Mouse (Mus musculus): ENCODE results near the gene Pnkp. TPM values are rescaled to one million over a fixed set of nuclear protein-coding genes. Genes with fewer than 3 reads are reported as not detected.
A peak's percentile ranks its signal among the peaks of the same experiment; 100 is the strongest.

Gene Pnkp
- polyA plus RNA-seq, 2 experiments, result 14.3 to 15.6 TPM

- peak overlapping the region; percentile 39 to 82 for H3K4me3 ChIP-seq (ENCODE audit: insufficient read depth in 1 of 2, low read depth in 2 of 2, low read length in 2 of 2)
- DNase-seq (ENCODE audit: low read depth in 3 of 3, low spot score in 3 of 3) (peak in 1 of 3 experiments; percentile 22), ATAC-seq (ENCODE audit: insufficient read depth) (no peak)
- H3K36me3 ChIP-seq (replicated peaks; ENCODE audit: control insufficient read depth, insufficient read depth, low read depth), result peaks cover 8% of the 10 kb centered on the region; the same call in 1 of the 2 replicates
- TF ChIP-seq EP300 (IDR thresholded peaks at IDR 0.05; ENCODE audit: low read depth) (peak; percentile 42), CTCF (IDR thresholded peaks at IDR 0.05; ENCODE audit: low read depth) (no peak)
- peak overlapping the region; percentile 84 for H3K4me2 ChIP-seq (ENCODE audit: low read depth)
- H3K9me3 ChIP-seq (ENCODE audit: control insufficient read depth, low read length), result no peaks in the 10 kb centered on the region
- H3K27me3 ChIP-seq (ENCODE audit: control insufficient read depth, insufficient read depth, low read length), result no peaks in the 10 kb centered on the region
- H3K27ac ChIP-seq, result peak overlapping the region; percentile 37
- peak overlapping the region; percentile 55 for H3K9ac ChIP-seq (replicated peaks)
- peaks cover 42 to 64% of the 10 kb centered on the region in 2 experiments for H3K4me1 ChIP-seq (replicated peaks; ENCODE audit: control insufficient read depth in 2 of 2, insufficient read depth in 2 of 2, low read length in 1 of 2)
- WGBS (ENCODE audit: insufficient replicate concordance), result 43% methylated on average over 6 of the region's 6 CpGs
Measured at GRCm38 (mm10) chr7:44818751-44819235, 38.1 kb upstream of the Pnkp start.

GRCm38 (mm10) chr7:44819391-44819790 is 37.5 kb upstream of the Pnkp start:
- peaks cover 45 to 67% of the 10 kb centered on the region in 2 experiments for H3K4me1 ChIP-seq (replicated peaks; ENCODE audit: control insufficient read depth in 2 of 2, insufficient read depth in 2 of 2, low read length in 1 of 2)
- no peak for ATAC-seq (ENCODE audit: insufficient read depth)
- peak overlapping the region in 1 of 2 experiments; percentile 82; a peak in 2 of 4 replicates for H3K4me3 ChIP-seq (ENCODE audit: insufficient read depth in 1 of 2, low read depth in 2 of 2, low read length in 2 of 2)
- no peaks in the 10 kb centered on the region for H3K27me3 ChIP-seq (ENCODE audit: control insufficient read depth, insufficient read depth, low read length)
- peak overlapping the region; percentile 36 for H3K27ac ChIP-seq
- H3K36me3 ChIP-seq (replicated peaks; ENCODE audit: control insufficient read depth, insufficient read depth, low read depth), result peaks cover 8% of the 10 kb centered on the region; the same call in 1 of the 2 replicates
- peak overlapping the region; percentile 84 for H3K4me2 ChIP-seq (ENCODE audit: low read depth)
- 79% methylated on average over 2 of the region's 2 CpGs for WGBS (ENCODE audit: insufficient replicate concordance)
- no peak for DNase-seq (ENCODE audit: low read depth in 3 of 3, low spot score in 3 of 3)
- no peaks in the 10 kb centered on the region for H3K9me3 ChIP-seq (ENCODE audit: control insufficient read depth, low read length)
- H3K9ac ChIP-seq (replicated peaks), result peak overlapping the region; percentile 55
- TF ChIP-seq EP300 (IDR thresholded peaks at IDR 0.05; ENCODE audit: low read depth) (no peak), CTCF (IDR thresholded peaks at IDR 0.05; ENCODE audit: low read depth) (no peak)

DNA sequence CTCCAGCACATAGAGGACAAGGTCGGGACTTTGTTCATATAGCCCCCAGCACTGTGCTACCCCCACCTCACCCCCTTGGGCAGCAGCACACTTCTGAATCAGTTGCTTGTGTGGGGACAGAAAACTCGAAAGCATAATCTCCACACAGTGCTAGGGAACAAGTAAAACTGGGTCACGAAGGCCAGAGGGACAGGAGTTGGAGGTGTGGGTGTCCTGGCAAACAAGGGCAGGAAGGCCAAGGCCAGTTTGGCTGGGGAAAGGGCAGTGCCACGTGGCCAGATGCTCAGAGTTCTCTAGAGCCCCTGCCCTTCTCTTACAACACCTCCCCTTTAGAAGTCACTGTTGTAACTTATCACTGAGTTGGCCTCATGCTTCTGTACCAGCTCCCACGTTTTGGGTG is 37.1 kb upstream of the Pnkp start:
- Histone ChIP-seq H3K27ac (peak overlapping the region; percentile 36), H3K36me3 (replicated peaks; ENCODE audit: control insufficient read depth, insufficient read depth, low read depth) (peaks cover 8% of the 10 kb centered on the region; the same call in 1 of the 2 replicates), H3K9ac (replicated peaks) (peak overlapping the region; percentile 23; the same call in 1 of the 2 replicates), H3K4me3 (ENCODE audit: insufficient read depth in 1 of 2, low read depth in 2 of 2, low read length in 2 of 2) (no peak overlapping the region), H3K27me3 (ENCODE audit: control insufficient read depth, insufficient read depth, low read length) (no peaks in the 10 kb centered on the region), H3K4me2 (ENCODE audit: low read depth) (peak overlapping the region; percentile 84), H3K9me3 (ENCODE audit: control insufficient read depth, low read length) (no peaks in the 10 kb centered on the region), H3K4me1 (replicated peaks; ENCODE audit: control insufficient read depth in 2 of 2, insufficient read depth in 2 of 2, low read length in 1 of 2) (peaks cover 45 to 67% of the 10 kb centered on the region in 2 experiments)
- TF ChIP-seq EP300 (IDR thresholded peaks at IDR 0.05; ENCODE audit: low read depth), result no peak
- no peak for TF ChIP-seq CTCF (IDR thresholded peaks at IDR 0.05; ENCODE audit: low read depth)
- ATAC-seq (ENCODE audit: insufficient read depth) (no peak), DNase-seq (ENCODE audit: low read depth in 3 of 3, low spot score in 3 of 3) (peak in 1 of 3 experiments; percentile 25)
- 36% methylated on average over 5 of the region's 5 CpGs for WGBS (ENCODE audit: insufficient replicate concordance)

DNA sequence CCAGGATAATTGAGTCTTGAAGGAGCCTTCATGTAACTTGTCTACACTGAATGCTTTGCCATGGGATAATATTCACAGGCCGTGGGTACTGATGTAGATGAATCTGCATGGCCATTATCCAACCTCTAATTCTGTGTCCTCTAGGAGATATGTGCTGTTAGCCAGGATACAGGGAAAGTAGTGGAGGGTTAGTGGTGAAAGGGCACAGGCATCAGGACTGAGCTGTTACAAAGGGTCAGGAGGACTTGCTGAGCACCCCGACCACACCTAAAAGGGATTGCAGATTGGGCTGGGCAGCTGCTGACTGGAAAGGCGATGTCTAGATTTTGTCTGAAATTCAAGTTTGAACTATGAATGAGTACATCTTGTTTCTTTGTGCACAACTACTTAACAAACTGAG is 36.4 kb upstream of the Pnkp start:
- H3K4me2 ChIP-seq (ENCODE audit: low read depth), result peak overlapping the region; percentile 84; the same call in 1 of the 2 replicates

GRCm38 (mm10) chr7:44821666-44822448 is 35.1 kb upstream of the Pnkp start:
- no peaks in the 10 kb centered on the region for H3K9me3 ChIP-seq (ENCODE audit: control insufficient read depth, low read length)
- no peak overlapping the region for H3K27ac ChIP-seq
- peaks cover 8% of the 10 kb centered on the region; the same call in 1 of the 2 replicates for H3K36me3 ChIP-seq (replicated peaks; ENCODE audit: control insufficient read depth, insufficient read depth, low read depth)
- no peaks in the 10 kb centered on the region for H3K27me3 ChIP-seq (ENCODE audit: control insufficient read depth, insufficient read depth, low read length)
- DNase-seq (ENCODE audit: low read depth in 3 of 3, low spot score in 3 of 3) (no peak), ATAC-seq (ENCODE audit: insufficient read depth) (no peak)
- H3K4me3 ChIP-seq (ENCODE audit: insufficient read depth in 1 of 2, low read depth in 2 of 2, low read length in 2 of 2), result no peak overlapping the region
- 70% methylated on average over 7 of the region's 7 CpGs for WGBS (ENCODE audit: insufficient replicate concordance)
- H3K4me2 ChIP-seq (ENCODE audit: low read depth), result no peak overlapping the region
- peaks cover 41 to 63% of the 10 kb centered on the region in 2 experiments for H3K4me1 ChIP-seq (replicated peaks; ENCODE audit: control insufficient read depth in 2 of 2, insufficient read depth in 2 of 2, low read length in 1 of 2)
- H3K9ac ChIP-seq (replicated peaks), result no peak overlapping the region
- TF ChIP-seq EP300 (IDR thresholded peaks at IDR 0.05; ENCODE audit: low read depth) (no peak), CTCF (IDR thresholded peaks at IDR 0.05; ENCODE audit: low read depth) (peak; percentile 56)

More for the DNA sequence above, 36.4 kb upstream of the Pnkp start:
- Histone ChIP-seq H3K36me3 (replicated peaks; ENCODE audit: control insufficient read depth, insufficient read depth, low read depth) (peaks cover 8% of the 10 kb centered on the region; the same call in 1 of the 2 replicates), H3K27me3 (ENCODE audit: control insufficient read depth, insufficient read depth, low read length) (no peaks in the 10 kb centered on the region), H3K4me1 (replicated peaks; ENCODE audit: control insufficient read depth in 2 of 2, insufficient read depth in 2 of 2, low read length in 1 of 2) (peaks cover 41 to 63% of the 10 kb centered on the region in 2 experiments), H3K9ac (replicated peaks) (peak overlapping the region; percentile 18; the same call in 1 of the 2 replicates), H3K27ac (no peak overlapping the region; the same call in 1 of the 2 replicates), H3K9me3 (ENCODE audit: control insufficient read depth, low read length) (no peaks in the 10 kb centered on the region), H3K4me3 (ENCODE audit: insufficient read depth in 1 of 2, low read depth in 2 of 2, low read length in 2 of 2) (no peak overlapping the region)
- ATAC-seq (ENCODE audit: insufficient read depth) (no peak), DNase-seq (ENCODE audit: low read depth in 3 of 3, low spot score in 3 of 3) (no peak)
- whole genome bisulfite sequencing (ENCODE audit: insufficient replicate concordance), result 61% methylated on average over 3 of the region's 3 CpGs
- TF ChIP-seq CTCF (IDR thresholded peaks at IDR 0.05; ENCODE audit: low read depth) (no peak), EP300 (IDR thresholded peaks at IDR 0.05; ENCODE audit: low read depth) (no peak)

All from liver, embryonic 14.5 days (tissue).